Mouse (Mus musculus): ENCODE data around the gene Tapbpl.
"Not testable (repeated sequence)": the region's sequence is repeated elsewhere in the genome, so short reads cannot be mapped to it uniquely, and the experiment has no call there.

The Tapbpl gene

DNA sequence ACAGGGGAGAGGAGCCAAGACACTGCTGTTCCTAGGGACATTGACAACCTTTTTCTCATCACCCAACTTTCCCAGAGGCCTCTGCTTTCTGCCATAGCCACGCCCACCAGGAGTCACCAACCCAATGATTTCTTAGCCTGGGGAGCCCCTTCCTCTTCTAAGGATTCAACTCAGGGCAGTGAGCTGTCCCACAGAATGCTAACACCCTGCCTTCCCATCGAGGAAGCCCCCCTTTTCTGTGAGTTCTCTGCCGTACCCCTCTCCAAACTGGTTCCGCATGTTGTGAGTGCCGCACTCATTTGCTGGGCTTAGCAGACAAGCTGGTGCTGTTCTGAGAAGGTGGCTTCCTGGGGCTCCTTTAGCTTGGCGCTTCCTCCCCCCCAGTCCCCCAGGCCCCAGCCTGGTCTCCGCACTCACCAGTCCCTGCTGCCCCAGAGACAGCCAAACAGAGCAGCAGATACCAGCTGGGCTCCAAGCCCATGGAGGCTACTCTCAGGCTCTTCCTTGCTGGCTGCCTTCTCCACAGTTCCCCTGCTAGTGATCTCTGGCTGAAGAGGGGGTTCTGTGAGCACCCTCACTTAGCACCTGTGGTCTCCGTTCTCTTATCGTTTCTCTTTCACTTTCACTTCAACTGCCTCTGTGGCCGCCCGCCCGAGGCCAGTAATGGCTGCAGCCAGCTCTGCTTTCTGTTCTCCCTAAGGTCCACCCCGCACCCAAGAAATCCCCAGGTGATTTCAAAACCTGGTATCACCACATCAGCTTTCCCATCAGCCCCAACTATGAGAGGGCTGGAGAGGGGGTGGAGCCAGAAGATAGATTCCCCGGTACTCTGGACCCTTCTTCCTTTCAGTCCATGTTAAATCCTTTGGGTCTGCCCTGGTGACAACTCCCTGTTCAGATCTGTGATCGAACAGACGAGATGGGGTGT lies at the start of gene Tapbpl:
TSS of gene Tapbpl (minus strand) at position 744 of the 928 bp plus-strand sequence.
- DNase-seq (ENCODE audit: low read depth, low spot score): peak; percentile 36

DNA sequence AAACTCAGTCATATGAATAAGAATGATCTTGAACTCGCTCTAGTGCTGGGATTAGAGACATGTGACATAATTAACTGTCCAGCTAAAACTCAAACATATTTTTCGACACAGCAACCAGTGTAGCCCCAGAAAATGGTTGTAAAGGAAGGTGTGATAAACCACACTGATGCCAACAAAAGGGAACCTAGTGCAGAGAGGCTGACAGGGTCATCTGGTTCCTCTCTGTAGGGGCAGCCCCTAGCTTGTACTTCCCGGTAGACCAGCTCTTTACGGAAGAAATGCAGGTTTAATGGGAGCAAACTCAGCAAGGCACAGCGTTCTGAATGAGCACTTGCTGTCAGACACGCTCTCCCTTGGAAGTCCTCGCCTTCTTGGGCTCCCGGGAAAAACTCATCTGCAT lies 48.1 kb upstream of the Tapbpl start:
- no peak for DNase-seq (ENCODE audit: low read depth, low spot score)

DNA sequence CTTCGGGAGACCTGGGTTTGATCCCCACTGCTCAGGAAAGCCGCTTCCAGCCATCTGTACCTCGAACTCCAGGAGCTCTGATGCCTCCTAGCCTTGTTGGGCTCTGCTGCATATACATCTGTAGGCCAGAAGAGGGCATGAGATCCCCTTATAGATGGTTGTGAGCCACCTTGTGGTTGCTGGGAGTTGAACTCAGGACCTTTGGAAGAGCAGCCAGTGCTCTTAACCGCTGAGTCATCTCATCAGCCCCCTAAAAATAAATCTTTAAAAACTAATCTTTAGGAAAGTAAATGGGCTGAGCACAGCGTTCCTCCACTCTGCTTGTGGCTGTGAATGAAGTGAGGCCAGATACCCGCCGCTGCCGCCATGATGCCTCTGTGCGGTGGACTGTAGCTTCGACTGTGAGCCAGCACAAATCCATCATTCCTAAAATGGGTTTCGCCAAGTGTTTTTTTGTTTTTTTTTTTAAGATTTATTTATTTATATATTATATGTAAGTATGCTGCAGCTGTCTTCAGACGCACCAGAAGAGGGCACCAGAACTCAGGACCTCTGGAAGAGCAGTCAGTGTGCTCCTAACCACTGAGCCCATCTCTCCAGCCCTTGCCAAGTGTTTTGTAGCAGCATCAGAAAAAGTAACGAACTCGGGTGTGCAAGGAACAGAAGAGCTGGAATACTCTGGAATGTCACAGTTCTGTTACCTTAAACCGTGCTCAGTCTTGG lies 43.3 kb upstream of the Tapbpl start:
- DNase-seq (ENCODE audit: low read depth, low spot score): no peak

DNA sequence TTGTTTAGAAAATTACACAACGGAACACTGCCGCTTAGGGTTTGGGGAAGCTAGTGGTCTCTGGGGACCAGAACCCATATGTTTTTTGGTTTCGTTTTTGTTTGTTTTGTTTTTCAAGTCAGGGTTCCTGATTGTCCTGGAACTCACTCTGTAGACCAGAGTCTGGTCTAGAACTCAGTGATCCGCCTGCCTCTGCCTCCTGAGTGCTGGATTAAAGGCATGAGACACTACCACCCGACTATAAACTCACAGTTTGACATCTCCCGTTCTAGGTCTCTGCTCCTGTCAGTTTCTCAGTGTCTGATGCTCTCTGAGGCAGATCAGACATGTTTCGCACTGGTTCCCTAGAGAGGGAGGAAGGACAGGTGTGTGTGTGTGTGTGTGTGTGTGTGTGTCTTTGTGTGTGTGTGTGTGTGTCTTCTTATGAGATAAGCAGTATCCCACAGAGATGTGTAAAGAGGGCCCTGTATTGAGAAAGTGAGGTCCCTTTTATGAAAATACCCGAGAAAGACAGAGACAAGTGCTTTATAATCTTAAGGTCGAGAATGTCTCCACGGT lies 40.6 kb upstream of the Tapbpl start:
- DNase-seq (ENCODE audit: low read depth, low spot score): no peak

DNA sequence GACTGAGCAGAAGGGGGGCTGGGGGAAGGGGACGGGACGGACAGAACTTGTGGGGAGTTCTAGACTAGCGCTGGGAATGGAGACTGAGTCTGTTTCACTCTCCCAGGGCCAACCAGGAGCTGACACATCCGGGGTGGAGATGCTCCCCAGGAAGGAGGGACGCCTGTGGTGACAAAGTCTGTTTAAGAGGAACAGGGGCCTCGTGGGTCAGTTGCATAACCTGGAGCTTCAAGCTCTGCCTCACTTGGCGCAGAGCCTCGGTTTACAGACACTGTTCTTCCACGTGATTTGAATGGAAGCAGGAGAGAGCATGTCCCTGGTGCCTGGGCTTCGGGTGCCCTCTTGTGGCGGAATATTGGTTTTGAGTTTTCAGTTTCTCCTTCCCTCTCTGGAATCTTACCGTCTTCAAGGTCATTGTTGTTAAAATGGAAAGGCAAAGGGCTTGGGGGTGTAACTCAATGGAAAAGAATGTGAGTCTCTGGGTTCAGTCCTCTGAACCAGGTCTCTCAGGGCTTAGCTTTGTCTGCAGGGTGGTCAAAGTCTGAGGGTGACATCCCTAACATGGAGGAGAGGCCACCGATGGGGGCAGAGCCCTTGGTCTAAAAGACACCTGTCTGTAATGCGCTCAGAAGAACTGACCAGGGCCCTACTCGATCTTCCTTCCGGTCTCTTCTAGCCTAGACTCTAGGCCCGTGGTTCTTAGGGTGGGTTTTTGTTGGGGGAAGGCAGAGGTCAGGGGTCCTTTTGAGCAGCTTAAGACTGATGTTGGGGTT lies 40.0 kb upstream of the Tapbpl start:
- peak; percentile 33 for DNase-seq (ENCODE audit: low read depth, low spot score)

DNA sequence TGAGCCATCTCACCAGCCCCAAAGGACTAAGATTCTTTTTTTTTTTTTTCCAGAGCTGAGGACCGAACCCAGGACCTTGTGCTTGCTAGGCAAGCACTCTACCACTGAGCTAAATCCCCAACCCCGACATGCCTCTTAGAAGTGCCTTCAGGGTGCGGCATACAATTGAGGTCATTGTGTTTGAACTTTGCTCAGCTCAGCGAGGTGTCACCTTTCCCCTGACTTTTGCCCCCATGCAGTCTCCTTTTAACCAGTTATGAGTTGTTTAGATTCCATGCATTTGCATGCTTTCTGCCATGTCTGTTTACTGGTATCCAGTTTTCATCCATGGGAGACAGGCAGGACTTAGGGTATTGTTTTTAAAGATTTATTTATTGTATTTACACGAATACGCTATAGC lies 37.1 kb upstream of the Tapbpl start:
- no peak for DNase-seq (ENCODE audit: low read depth, low spot score)

DNA sequence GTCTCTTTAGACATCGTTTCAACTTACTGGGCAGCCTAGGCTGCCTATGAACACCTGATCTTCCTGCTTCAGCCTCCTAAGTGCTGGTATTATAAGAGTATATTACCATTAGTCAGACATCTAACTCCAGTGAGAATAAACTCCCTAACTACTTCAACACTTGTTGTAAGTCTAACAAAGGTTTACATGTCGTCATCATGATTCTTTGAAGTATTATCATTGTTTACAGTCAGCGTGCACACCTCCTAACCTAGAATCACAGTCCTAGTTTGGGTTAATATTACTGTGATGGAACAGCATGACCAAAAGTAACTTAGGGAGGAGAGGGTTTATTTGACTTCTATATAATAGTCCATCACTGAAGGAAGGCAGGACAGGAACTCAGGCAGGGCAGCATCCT lies 35.8 kb upstream of the Tapbpl start:
- no peak for DNase-seq (ENCODE audit: low read depth, low spot score)

DNA sequence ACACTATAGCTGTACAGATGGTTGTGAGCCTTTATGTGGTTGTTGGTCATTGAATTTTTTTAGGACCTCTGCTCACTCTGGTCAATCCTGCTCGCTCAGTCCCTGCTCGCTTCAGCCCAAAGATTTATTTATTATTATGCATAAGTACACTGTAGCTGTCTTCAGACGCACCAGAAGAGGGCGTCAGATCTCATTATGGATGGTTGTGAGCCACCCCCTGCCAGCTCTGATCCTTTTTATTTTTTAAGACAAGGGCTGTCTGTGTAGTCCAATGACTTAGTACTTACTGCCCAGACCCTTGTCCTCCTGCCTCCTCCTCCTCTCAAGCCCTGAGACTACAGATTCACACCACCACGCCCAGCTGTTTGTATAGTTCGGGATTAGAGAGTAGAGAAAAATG lies 34.9 kb upstream of the Tapbpl start:
- not testable (repeated sequence) for DNase-seq (ENCODE audit: low read depth, low spot score)

DNA sequence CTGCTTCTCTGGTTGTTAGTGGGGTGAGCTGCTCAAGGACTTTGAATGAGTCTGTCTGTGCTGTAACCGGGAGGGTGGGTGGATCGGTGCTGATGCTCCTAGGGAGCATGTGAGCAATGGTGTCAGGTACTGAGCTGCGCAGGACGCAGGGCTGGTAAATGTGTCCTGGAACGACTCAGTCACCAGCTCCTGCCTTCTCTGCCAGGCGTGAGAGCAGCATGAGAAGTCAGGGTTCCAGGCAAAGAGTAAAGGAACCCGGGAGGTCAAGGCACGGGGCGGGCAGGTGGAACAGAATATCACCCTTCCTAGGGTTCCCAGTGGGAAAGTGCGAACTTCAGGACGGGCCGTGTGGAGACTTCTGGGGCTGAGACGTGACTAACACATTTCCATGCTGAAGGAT lies 34.4 kb upstream of the Tapbpl start:
- DNase-seq (ENCODE audit: low read depth, low spot score): no peak

DNA sequence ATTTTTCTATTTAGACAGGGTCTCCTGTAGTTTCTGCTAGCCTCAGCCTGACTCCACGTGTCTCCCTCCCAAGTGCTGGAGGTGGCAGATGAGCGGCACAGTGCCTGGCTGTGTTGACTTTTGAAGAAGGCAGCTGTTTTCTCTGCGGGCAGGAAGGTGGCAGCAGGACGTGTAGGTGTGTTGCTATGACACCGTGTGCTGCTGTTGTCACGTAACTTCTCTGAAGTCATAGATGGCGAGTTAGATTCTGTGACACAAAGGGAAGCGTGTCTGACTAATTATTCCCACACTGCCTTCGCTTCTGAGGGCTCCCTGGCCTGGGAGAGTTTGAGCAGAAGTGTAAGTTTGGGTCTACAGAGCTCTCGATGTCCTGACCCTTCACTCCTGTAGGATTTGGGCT lies 33.6 kb upstream of the Tapbpl start:
- DNase-seq (ENCODE audit: low read depth, low spot score): no peak

DNA sequence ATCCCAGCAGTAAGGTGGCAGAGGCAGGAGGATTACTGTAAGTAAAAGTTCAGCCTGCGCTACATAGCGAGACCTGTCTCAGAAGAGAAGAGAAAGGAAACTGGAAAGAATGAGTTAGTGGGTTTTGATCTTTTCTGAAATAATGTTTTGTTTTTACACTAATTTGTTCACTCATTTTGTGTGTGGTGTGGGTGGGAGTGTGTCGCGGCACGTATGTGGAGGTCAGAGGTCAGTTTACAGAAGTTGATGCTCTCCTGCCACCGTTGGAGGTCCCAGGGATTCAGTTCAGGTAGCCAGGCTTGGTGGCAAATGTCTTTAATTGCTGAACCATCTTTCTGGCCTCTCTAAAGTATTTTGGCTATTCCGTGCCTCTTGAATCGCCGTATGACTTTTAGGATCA lies 32.6 kb upstream of the Tapbpl start:
- DNase-seq (ENCODE audit: low read depth, low spot score): no peak

DNA sequence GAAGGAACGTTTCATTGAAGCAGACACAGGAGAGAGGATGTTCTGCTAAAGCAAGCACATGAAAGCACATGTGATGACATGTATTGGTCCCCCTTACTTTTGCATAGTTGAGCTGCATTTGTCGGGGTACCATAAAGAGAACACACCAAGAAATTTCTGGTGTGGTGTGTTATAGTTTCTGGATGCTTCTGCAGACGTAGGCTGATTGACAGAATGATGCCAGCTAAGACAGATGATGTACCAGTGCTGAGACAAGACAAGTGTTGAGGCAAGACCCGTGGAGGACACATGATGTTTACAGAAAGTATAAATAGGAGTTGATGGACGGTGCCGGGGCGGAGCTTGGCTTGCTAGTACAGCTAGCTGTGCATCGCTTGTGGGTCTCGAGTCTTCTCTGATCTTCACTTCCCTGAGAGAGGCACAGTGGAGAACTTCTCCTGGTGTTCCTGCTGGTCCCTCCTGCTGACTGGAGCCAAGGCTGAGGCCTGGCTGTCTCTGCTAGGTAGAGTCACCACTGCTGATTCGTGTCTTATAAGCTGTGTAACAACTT lies 28.4 kb upstream of the Tapbpl start:
- DNase-seq (ENCODE audit: low read depth, low spot score): no peak

DNA sequence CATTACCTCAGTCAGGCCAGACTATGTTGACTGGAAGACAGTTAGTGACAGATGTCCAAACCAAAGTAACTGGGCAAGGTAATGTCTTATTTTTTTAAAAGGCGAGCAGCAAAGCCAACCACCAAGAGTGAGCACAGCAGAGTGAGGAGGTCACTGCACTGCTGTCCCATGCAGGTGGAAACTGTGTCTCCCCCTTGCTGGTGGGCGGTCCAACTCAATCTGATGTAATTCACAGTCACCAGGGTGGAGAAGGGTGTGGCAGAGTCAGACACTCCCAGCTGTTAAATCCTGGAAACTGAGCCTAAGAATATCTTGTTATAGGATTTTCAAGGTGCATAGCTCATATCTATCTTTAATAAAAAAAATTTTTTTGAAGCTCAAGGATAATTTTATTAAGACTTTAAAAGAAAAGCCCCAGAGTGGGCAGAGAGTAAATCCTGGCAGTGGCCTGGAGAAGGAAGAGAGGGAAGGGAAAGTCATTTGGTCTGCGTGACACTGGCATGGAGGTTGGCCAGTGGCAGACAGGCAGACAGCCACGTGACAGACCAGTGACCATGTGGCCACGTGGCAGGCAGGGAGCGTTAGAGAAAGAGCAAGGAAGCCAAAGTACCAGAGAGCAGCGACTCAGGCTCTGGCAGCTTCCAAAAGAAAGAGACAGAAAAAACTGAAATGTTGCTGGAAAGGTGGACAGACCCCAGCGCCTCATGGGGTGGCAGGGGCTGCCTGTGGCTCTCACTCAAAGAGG lies 24.7 kb upstream of the Tapbpl start:
- no peak for DNase-seq (ENCODE audit: low read depth, low spot score)

DNA sequence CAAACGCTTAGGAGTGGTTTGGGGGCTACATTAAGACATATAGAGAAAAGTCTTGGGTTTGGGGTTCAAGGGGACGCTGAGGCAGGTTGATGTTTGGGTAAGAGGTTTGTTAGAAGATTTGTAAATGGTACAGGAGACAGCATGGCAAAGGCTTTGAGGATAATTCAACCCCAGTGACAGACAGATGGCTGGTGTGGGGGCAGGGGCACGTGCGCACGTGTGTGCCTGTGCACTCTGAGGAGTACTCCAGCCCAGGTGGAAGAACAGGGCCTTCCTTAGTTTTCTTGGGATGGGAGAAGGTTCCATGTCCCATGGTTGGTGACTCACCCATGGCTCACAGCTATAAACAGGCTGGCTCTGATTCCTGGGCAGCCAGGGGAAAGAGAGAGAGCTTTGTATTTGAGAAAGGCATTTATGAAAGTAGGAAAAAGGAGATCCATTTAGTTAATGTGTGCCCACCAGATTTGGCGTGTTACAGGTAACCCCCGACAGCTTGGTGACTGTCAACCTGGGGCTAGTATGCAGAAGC lies 23.9 kb upstream of the Tapbpl start:
- no peak for DNase-seq (ENCODE audit: low read depth, low spot score)

DNA sequence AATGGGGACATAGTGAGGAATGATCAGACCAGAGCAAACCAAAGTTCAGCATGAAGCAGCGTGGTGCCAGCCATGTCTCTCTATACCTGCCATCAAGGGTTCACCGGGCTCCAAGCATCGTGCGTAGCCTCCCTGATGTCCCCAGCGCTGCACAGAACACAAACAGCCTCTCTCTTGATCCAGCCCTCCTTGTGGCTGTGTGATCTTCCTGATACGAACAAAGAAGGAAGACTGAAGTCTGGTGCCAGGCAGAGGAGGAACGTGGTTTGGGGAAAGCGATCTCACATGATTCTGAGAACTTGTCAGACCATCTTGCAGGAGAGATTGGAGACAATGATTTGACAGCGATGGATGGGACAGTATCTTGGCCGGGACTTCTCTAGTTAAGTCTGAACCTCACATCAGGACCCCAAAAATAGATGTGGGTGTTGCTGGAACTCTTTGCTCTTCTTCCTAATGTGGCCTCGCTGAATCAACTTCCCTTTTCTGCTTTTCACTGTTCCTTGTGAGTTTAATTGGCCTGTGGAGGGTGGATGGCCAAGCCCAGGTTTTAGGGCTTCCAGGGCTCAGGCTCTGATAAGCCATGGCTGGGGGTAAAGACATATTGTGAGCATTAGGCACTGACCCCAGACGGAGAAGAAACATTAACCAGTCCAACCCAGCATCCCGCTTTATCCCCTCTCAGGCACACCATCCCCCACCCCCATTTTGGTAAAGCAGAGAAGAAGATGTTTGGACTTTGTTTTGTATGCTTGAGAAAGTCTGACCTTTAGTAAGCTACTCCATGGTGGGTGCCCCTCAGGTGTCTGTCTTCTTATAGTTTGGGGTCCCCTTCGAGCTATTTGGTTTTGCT lies 22.4 kb upstream of the Tapbpl start:
- DNase-seq (ENCODE audit: low read depth, low spot score): no peak

DNA sequence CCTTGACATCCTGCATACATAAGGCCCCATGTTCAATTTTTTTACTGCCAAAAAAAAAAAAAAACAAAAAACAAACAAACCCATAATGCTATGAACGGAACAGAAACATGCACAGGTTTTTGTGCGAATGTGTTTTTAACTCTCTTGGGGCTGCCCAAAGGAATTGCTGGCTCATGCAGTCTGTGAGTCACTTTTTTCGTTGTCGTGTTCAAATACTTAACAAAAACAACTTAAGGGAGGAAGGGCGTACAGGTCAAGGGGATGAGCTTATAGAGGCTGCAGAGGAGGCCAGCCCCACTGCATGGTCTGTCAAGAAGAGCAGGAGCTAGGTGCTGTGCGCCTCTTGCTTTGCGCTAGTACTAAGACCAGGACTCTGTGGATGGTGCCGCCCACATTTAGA lies 21.1 kb upstream of the Tapbpl start:
- no peak for DNase-seq (ENCODE audit: low read depth, low spot score)

DNA sequence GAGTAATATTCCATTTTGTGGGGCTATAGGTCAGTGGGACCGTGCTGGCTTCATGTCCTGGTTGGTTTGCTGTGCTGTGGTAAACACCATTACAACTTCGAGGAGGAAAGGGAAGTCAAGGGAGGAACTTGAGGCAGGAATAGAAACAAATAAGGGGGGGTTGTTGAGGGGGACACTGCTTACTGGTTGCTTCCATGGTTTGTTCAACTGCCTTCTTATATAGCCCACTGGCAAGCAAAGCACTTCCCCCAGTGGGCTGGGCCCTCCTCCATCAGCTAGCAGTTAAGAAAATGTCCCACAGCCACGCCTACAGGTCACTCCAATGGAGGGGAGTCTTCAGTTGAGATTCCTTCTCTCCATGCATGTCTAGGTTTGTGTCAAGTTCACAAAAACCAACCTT lies 20.6 kb upstream of the Tapbpl start:
- no peak for DNase-seq (ENCODE audit: low read depth, low spot score)

DNA sequence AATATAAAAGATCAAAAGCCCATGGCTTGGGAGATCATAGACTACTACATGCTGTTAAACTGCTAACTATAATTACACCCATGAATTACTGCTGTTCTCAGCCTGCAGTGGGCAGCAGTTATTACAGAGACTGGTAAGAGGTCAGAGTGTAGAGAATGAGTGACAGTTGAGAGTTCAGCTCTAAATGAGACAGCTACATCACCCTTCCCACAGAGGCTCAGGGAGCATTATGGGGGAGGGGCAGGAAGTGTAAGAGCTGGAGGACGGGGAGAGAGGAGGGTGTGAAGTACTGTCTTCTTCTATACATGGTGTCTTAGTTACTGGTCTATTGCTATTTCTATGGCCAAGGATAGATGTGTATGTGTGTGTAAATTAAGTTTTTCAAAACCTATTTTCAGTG lies 12.9 kb upstream of the Tapbpl start:
- DNase-seq (ENCODE audit: low read depth, low spot score): no peak

DNA sequence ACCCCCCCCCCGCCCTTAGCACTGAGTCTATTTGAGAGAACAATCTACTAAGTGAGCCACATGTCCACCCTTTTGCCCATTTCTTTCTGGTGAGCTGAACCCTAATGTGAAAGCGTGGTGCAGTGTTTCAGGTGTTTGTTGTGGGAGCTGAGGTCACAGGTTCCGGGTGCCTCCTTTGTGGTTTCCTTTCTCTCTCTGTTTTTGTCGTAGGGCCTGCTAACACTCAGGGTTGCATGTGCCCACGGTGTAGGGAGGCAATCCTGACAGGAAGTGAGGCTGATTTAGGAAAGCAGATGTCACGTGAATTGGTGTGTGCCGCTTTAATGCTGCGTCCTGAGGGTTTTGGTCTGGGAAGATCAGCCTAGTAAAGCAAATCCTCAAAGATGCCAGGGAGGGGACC lies 9.9 kb upstream of the Tapbpl start:
- DNase-seq (ENCODE audit: low read depth, low spot score): no peak

DNA sequence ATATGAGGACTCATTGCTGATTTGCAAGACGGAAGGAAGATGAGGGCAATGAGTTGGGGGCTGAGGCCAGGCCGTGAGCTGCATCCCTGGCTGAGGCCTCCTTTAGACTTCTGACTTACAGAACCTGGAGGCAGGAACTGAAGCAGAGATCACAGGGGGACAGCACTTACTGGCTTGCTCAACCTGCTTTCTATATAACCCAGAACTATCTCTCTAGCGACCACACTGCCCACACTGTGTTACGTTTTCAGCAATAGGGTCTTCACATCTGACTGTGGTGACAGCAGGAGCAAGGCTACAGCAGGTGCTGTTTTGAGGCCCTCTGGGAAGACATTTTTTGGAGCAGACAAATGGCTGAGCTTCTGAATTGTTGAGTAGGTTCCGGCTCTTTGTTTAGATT lies 9.0 kb upstream of the Tapbpl start:
- no peak for DNase-seq (ENCODE audit: low read depth, low spot score)

Data from c-Kit-negative CD71-positive TER-119-positive erythroid progenitor cells, embryonic 14.5 days (primary cell).